Mouse (Mus musculus) CH12.LX (cell line): ENCODE data around the gene Pprc1. TPM values are rescaled to one million over a fixed set of nuclear protein-coding genes. Genes with fewer than 3 reads are reported as not detected.

ENCODE experiments used
- DNase-seq: peaks from one replicate; pipeline ENCODE4 v3.0.0-alpha.2; 2013; ENCODE audit errors: extremely low read depth
- H3K27ac ChIP-seq: 2 replicates; pipeline ENCODE4 v1.5.1; 2012; ENCODE audit warnings: low read depth, mild to moderate bottlenecking, control low read depth, moderate library complexity; ENCODE audit not compliant: insufficient read depth
- H3K27me3 ChIP-seq: replicated peaks from 2 replicates; pipeline ENCODE3; 2012; ENCODE audit warnings: inconsistent platforms
- H3K36me3 ChIP-seq, 2 experiments: replicated peaks in 1 of 2; 2 replicates each; pipeline versions ENCODE3 to v1.6.1; 2012; ENCODE audit warnings: inconsistent platforms in 1 of 2, low read length in 1 of 2, mild to moderate bottlenecking in 1 of 2, mixed read lengths in 1 of 2, moderate library complexity in 1 of 2; ENCODE audit not compliant: control insufficient read depth in 1 of 2, insufficient read depth in 1 of 2
- H3K4me1 ChIP-seq, 2 experiments: 2 replicates each; pipeline ENCODE4 v1.6.1; 2012; ENCODE audit warnings: inconsistent platforms in 1 of 2, moderate library complexity in 1 of 2; ENCODE audit not compliant: insufficient read depth in 2 of 2, control insufficient read depth in 1 of 2
- H3K4me2 ChIP-seq: 2 replicates; pipeline ENCODE4 v1.6.1; 2012; ENCODE audit warnings: low read depth, mild to moderate bottlenecking, control low read depth; ENCODE audit not compliant: poor library complexity, insufficient read depth, severe bottlenecking
- H3K4me3 ChIP-seq, 3 experiments: fragments of 150-350 bp in 1 of 3; sonication (generic) in 1 of 3; replicated peaks in 1 of 3; 2 replicates each; pipeline versions ENCODE3 to v1.5.1; 2011 to 2012; ENCODE audit warnings: low read depth in 2 of 3, low read length in 2 of 3, mild to moderate bottlenecking in 2 of 3, moderate library complexity in 2 of 3, control low read depth in 1 of 3, improper control_type of control experiment in 1 of 3, inconsistent platforms in 1 of 3, mixed read lengths in 1 of 3; ENCODE audit not compliant: poor library complexity in 1 of 3
- H3K79me2 ChIP-seq: replicated peaks from 2 replicates; pipeline ENCODE4 v1.6.1; 2012; ENCODE audit warnings: mild to moderate bottlenecking, moderate library complexity; ENCODE audit not compliant: control insufficient read depth, poor library complexity, insufficient read depth, severe bottlenecking; ENCODE audit errors: extremely low read depth
- H3K9ac ChIP-seq: 2 replicates; pipeline ENCODE4 v1.6.1; 2012; ENCODE audit warnings: low read depth, mild to moderate bottlenecking, control low read depth, moderate library complexity; ENCODE audit not compliant: insufficient read depth
- H3K9me3 ChIP-seq: replicated peaks from 2 replicates; pipeline ENCODE3; 2012; ENCODE audit warnings: low read length, inconsistent platforms, mixed read lengths
- BHLHE40 ChIP-seq: IDR thresholded peaks from 2 replicates; pipeline ENCODE4 v1.6.1; 2011; ENCODE audit warnings: mild to moderate bottlenecking, low read depth, low read length, improper control_type of control experiment
- CHD2 ChIP-seq: IDR thresholded peaks from 2 replicates; pipeline ENCODE4 v1.6.1; 2011; ENCODE audit warnings: low read length, improper control_type of control experiment
- ELF1 ChIP-seq: IDR thresholded peaks from 2 replicates; pipeline ENCODE4 v1.6.1; 2014; ENCODE audit warnings: low read depth, mild to moderate bottlenecking, inconsistent platforms, low read length, improper control_type of control experiment
- EP300 ChIP-seq: IDR thresholded peaks from 2 replicates; pipeline ENCODE4 v1.6.1; 2011; ENCODE audit warnings: low read length, improper control_type of control experiment
- ETS1 ChIP-seq: conservative IDR thresholded peaks from 2 replicates; pipeline ENCODE4 v1.6.1; 2012; ENCODE audit warnings: low read depth, mild to moderate bottlenecking, inconsistent platforms, low read length, improper control_type of control experiment, moderate library complexity
- GABPA ChIP-seq: IDR thresholded peaks from 2 replicates; pipeline ENCODE4 v1.6.1; 2012; ENCODE audit warnings: low read depth, low read length, improper control_type of control experiment, inconsistent platforms; ENCODE audit not compliant: insufficient replicate concordance
- HCFC1 ChIP-seq: IDR thresholded peaks from 2 replicates; pipeline ENCODE4 v1.6.1; 2012; ENCODE audit warnings: low read depth, mild to moderate bottlenecking, inconsistent platforms, low read length, improper control_type of control experiment
- JUN ChIP-seq: IDR thresholded peaks from 2 replicates; pipeline ENCODE4 v1.6.1; 2011; ENCODE audit warnings: low read depth, mild to moderate bottlenecking, low read length, improper control_type of control experiment, moderate library complexity; ENCODE audit not compliant: insufficient read depth
- KAT2A ChIP-seq: IDR thresholded peaks from 2 replicates; pipeline ENCODE4 v1.6.1; 2012; ENCODE audit warnings: low read length, improper control_type of control experiment, inconsistent platforms; ENCODE audit not compliant: insufficient replicate concordance
- MAX ChIP-seq: IDR thresholded peaks from 2 replicates; pipeline ENCODE4 v1.6.1; 2011; ENCODE audit warnings: low read length, improper control_type of control experiment
- MEF2A ChIP-seq: IDR thresholded peaks from 2 replicates; pipeline ENCODE4 v1.6.1; 2014; ENCODE audit warnings: low read depth, mild to moderate bottlenecking, inconsistent platforms, low read length, improper control_type of control experiment, borderline replicate concordance
- MXI1 ChIP-seq: IDR thresholded peaks from 2 replicates; pipeline ENCODE4 v1.6.1; 2011; ENCODE audit warnings: mild to moderate bottlenecking, low read depth, low read length, improper control_type of control experiment
- MYC ChIP-seq: IDR thresholded peaks from 2 replicates; pipeline ENCODE4 v1.6.1; 2011; ENCODE audit warnings: low read depth, mild to moderate bottlenecking, improper control_type of control experiment, low read length
- NELFE ChIP-seq: IDR thresholded peaks from 2 replicates; pipeline ENCODE4 v1.6.1; 2011; ENCODE audit warnings: low read depth, low read length, improper control_type of control experiment
- NRF1 ChIP-seq: IDR thresholded peaks from 2 replicates; pipeline ENCODE4 v1.6.1; 2014; ENCODE audit warnings: low read depth, mild to moderate bottlenecking, inconsistent platforms, low read length, improper control_type of control experiment, moderate library complexity
- PAX5 ChIP-seq: IDR thresholded peaks from 2 replicates; pipeline ENCODE4 v1.6.1; 2012; ENCODE audit warnings: low read length, inconsistent platforms, mixed read lengths
- POLR2A ChIP-seq: IDR thresholded peaks from 2 replicates; pipeline ENCODE4 v1.6.1; 2011; ENCODE audit warnings: low read depth, mild to moderate bottlenecking, improper control_type of control experiment, low read length
- POLR2AphosphoS2 ChIP-seq: IDR thresholded peaks from 2 replicates; pipeline ENCODE4 v1.6.1; 2011; ENCODE audit warnings: low read depth, low read length, improper control_type of control experiment
- RCOR1 ChIP-seq: conservative IDR thresholded peaks from 2 replicates; pipeline ENCODE4 v1.6.1; 2012; ENCODE audit warnings: low read depth, mild to moderate bottlenecking, inconsistent platforms, low read length, improper control_type of control experiment
- SIN3A ChIP-seq: IDR thresholded peaks from 2 replicates; pipeline ENCODE4 v1.6.1; 2012; ENCODE audit warnings: low read length, improper control_type of control experiment, inconsistent platforms
- TCF12 ChIP-seq: IDR thresholded peaks from 2 replicates; pipeline ENCODE4 v1.6.1; 2014; ENCODE audit warnings: low read depth, mild to moderate bottlenecking, inconsistent platforms, low read length, improper control_type of control experiment
- UBTF ChIP-seq: IDR thresholded peaks from 2 replicates; pipeline ENCODE4 v1.6.1; 2012; ENCODE audit warnings: low read depth, mild to moderate bottlenecking, inconsistent platforms, low read length, improper control_type of control experiment, moderate library complexity
- USF1 ChIP-seq: IDR thresholded peaks from 2 replicates; pipeline ENCODE4 v1.6.1; 2014; ENCODE audit warnings: low read depth, mild to moderate bottlenecking, inconsistent platforms, low read length, improper control_type of control experiment
- USF2 ChIP-seq: conservative IDR thresholded peaks from 2 replicates; pipeline ENCODE4 v1.6.1; 2011; ENCODE audit warnings: low read depth, low read length, improper control_type of control experiment
- ZMIZ1 ChIP-seq: IDR thresholded peaks from 2 replicates; pipeline ENCODE4 v1.6.1; 2012; ENCODE audit warnings: low read depth, mild to moderate bottlenecking, inconsistent platforms, low read length, improper control_type of control experiment
- dilution Hi-C: fragments of 300-500 bp; cut with MboI; formaldehyde crosslinking; loops from 2 replicates; pipeline ENCODE4 v1.14.3; 2020; ENCODE audit warnings: low sequenced_read_pairs; ENCODE audit not compliant: extremely low pct_unique_long_range_greater_than_20kb, extremely low pct_ligation_motif_present
- in situ Hi-C: fragments of 300-500 bp; cut with MboI; formaldehyde crosslinking; loops from 3 replicates; pipeline ENCODE4 v1.14.3; 2019; ENCODE audit warnings: low sequenced_read_pairs, low pct_ligation_motif_present, low pct_unique_long_range_greater_than_20kb, mixed read lengths
- polyA plus RNA-seq: library from polyadenylated mRNA; unstranded; fragments of >175 nt; gene quantifications from 2 replicates; pipeline ENCODE4 v1.2.1, GENCODE M21; 2012; ENCODE audit warnings: low read depth; ENCODE audit not compliant: insufficient read length
- total RNA-seq, 2 experiments: library from RNA; depleted of rRNA; stranded (reverse); fragments of 300-350 nt in 1 of 2; fragments of >200 nt in 1 of 2; gene quantifications; 2 replicates each; pipeline ENCODE4 v1.2.3; 2012 to 2014

Gene Pprc1
- total and polyA plus RNA-seq, 3 experiments, result 13.0 to 68.7 (median 21.2) TPM

GRCm38 (mm10) chr19:46043380-46043779 lies 1.3 kb upstream of the Pprc1 start:
- TF ChIP-seq ETS1 (no peak), USF1 (peak; percentile 60), UBTF (no peak), SIN3A (peak; percentile 11; the same call in 1 of the 2 replicates), BHLHE40 (peak; percentile 50), MAX (0 out of 2 replicates have a peak, but pooled peaks have one; percentile 20), USF2 (0 out of 2 replicates have a peak, but pooled peaks have one; percentile 15)
- no peaks in the 10 kb centered on the region for H3K36me3 ChIP-seq
- peak overlapping the region; percentile 12; the same call in 1 of the 2 replicates for H3K27ac ChIP-seq
- DNase-seq, result no peak
- H3K4me1 ChIP-seq, result peaks cover 4 to 35% of the 10 kb centered on the region in 2 experiments
- peaks cover 26% of the 10 kb centered on the region for H3K27me3 ChIP-seq
- H3K4me3 ChIP-seq, result peak overlapping the region; percentile 10 to 84 (median 25)
- peak overlapping the region; percentile 81 for H3K9ac ChIP-seq
- no peaks in the 10 kb centered on the region for H3K9me3 ChIP-seq
- in situ Hi-C loops, result no loop called here
- peaks cover 43% of the 10 kb centered on the region for H3K79me2 ChIP-seq
- dilution Hi-C loops, result no loop called here
- H3K4me2 ChIP-seq, result peak overlapping the region; percentile 89

- H3K27ac ChIP-seq, result peak within 1 kb of the TSS; percentile 27
- no peaks in the 10 kb centered on the region for H3K36me3 ChIP-seq
- H3K79me2 ChIP-seq, result peaks cover 27% of the 10 kb centered on the region
- H3K4me3 ChIP-seq, result peak within 1 kb of the TSS; percentile 61 to 91 (median 84)
- H3K4me1 ChIP-seq, result peaks cover 2 to 34% of the 10 kb centered on the region in 2 experiments; a peak in 3 of 4 replicates
- H3K9ac ChIP-seq, result peak within 1 kb of the TSS; percentile 81
- in situ Hi-C loops (no loop called here), dilution Hi-C loops (no loop called here)
- peak; percentile 57 for DNase-seq
- peak within 1 kb of the TSS; percentile 96 for H3K4me2 ChIP-seq
- H3K27me3 ChIP-seq, result peaks cover 26% of the 10 kb centered on the region
- H3K9me3 ChIP-seq, result no peaks in the 10 kb centered on the region
- TF ChIP-seq PAX5 (no peak), POLR2A (peak; percentile 68; the same call in 1 of the 2 replicates), MEF2A (peak; percentile 9; the same call in 1 of the 2 replicates), TCF12 (peak; percentile 13), NELFE (peak; percentile 23; the same call in 1 of the 2 replicates), SIN3A (peak; percentile 21; the same call in 1 of the 2 replicates), KAT2A (0 out of 2 replicates have a peak, but pooled peaks have one; percentile 3), HCFC1 (no peak), JUN (no peak), CHD2 (no peak), ELF1 (0 out of 2 replicates have a peak, but pooled peaks have one; percentile 7), MXI1 (peak; percentile 77; the same call in 1 of the 2 replicates), POLR2AphosphoS2 (no peak), MYC (peak; percentile 34; the same call in 1 of the 2 replicates), ZMIZ1 (0 out of 2 replicates have a peak, but pooled peaks have one; percentile 13), GABPA (no peak), BHLHE40 (peak; percentile 44; the same call in 1 of the 2 replicates), RCOR1 (no peak), EP300 (no peak), NRF1 (peak; percentile 61)
Measured at GRCm38 (mm10) chr19:46044993-46045695, 458 bp downstream of the Pprc1 start, which contains the start of gene Ldb1. Gene Ldb1, minus strand, starts transcription at chr19:46045214.
